Mouse (Mus musculus) stomach, embryonic 14.5 days (tissue): ENCODE results near the gene Cib1. TPM values are rescaled to one million over a fixed set of nuclear protein-coding genes. Genes with fewer than 3 reads are reported as not detected.

Experiments used
- ATAC-seq: fragments of 200-750 bp; cut with Nextera tagmentation; 2 replicates; pipeline ENCODE4 v1.8.0; 2017; ENCODE audit warnings: low read depth, moderate TSS enrichment; ENCODE audit not compliant: insufficient number of reproducible peaks, insufficient read depth, low FRiP score
- H3K27ac ChIP-seq: fragments of 300-500 bp; sonication (generic); 2 replicates; pipeline ENCODE4 v1.5.1; 2014; ENCODE audit warnings: mild to moderate bottlenecking, low read length, moderate library complexity, mixed read lengths
- H3K27me3 ChIP-seq: fragments of 300-500 bp; sonication (generic); 2 replicates; pipeline ENCODE4 v1.6.1; 2014; ENCODE audit warnings: low read length, control low read depth, mixed read lengths; ENCODE audit not compliant: control insufficient read depth, insufficient read depth
- H3K36me3 ChIP-seq: fragments of 300-500 bp; sonication (generic); 2 replicates; pipeline ENCODE4 v1.6.1; 2014; ENCODE audit warnings: mild to moderate bottlenecking, control low read depth, low read length, moderate library complexity, mixed read lengths; ENCODE audit not compliant: control insufficient read depth, insufficient read depth
- H3K4me1 ChIP-seq: fragments of 300-500 bp; sonication (generic); 2 replicates; pipeline ENCODE4 v1.6.1; 2014; ENCODE audit warnings: low read length, control low read depth, mixed read lengths; ENCODE audit not compliant: control insufficient read depth, insufficient read depth
- H3K4me2 ChIP-seq: fragments of 300-500 bp; sonication (generic); replicated peaks from 2 replicates; pipeline ENCODE4 v1.6.1; 2014; ENCODE audit warnings: low read depth, low read length, control low read depth
- H3K4me3 ChIP-seq: fragments of 300-500 bp; sonication (generic); 2 replicates; pipeline ENCODE4 v1.5.1; 2014; ENCODE audit warnings: low read depth, low read length, control low read depth
- H3K9ac ChIP-seq: fragments of 300-500 bp; sonication (generic); replicated peaks from 2 replicates; pipeline ENCODE4 v1.6.1; 2014; ENCODE audit warnings: low read depth, mild to moderate bottlenecking, control low read depth, low read length, moderate library complexity, mixed read lengths
- H3K9me3 ChIP-seq: fragments of 300-500 bp; sonication (generic); 2 replicates; pipeline ENCODE4 v1.6.1; 2016; ENCODE audit warnings: low read depth, low read length, control low read depth; ENCODE audit not compliant: control insufficient read depth
- WGBS: fragments of 180-500 bp; shearing (Covaris S2); extraction: QIAGEN DNeasy Blood & Tissue Kit; methylation state at CpG from one replicate; pipeline ENCODE4 v1.1.7; 2014; 5-methylcytosine and 5-hydroxymethylcytosine counted together
- polyA plus RNA-seq: library from polyadenylated mRNA; unstranded; fragments of >200 nt; fragmentation: Nextera tagmentation; extraction: Ambion mirVana; gene quantifications from 2 replicates; pipeline ENCODE4 v1.2.1, GENCODE M21; 2014

The Cib1 gene
- polyA plus RNA-seq, 1 experiment from 2014 or later, result 112 TPM

GRCm38 (mm10) chr7:80227065-80227464 is 5.5 kb downstream of the Cib1 start:
- no peak overlapping the region for H3K4me2 ChIP-seq
- ATAC-seq, result no peak
- H3K9ac ChIP-seq, result no peak overlapping the region
- peaks cover 32% of the 10 kb centered on the region for H3K36me3 ChIP-seq
- H3K27me3 ChIP-seq, result no peaks in the 10 kb centered on the region
- 90% methylated on average over 4 of the region's 4 CpGs for WGBS
- no peak overlapping the region for H3K27ac ChIP-seq
- no peak overlapping the region for H3K4me3 ChIP-seq
- H3K9me3 ChIP-seq, result no peaks in the 10 kb centered on the region
- H3K4me1 ChIP-seq, result peaks cover 7% of the 10 kb centered on the region; the same call in 1 of the 2 replicates

- no peak overlapping the region for H3K4me2 ChIP-seq
- WGBS, result 90% methylated on average over 4 of the region's 4 CpGs
- no peak overlapping the region for H3K4me3 ChIP-seq
- no peaks in the 10 kb centered on the region for H3K27me3 ChIP-seq
- no peak for ATAC-seq
- H3K36me3 ChIP-seq, result peaks cover 72% of the 10 kb centered on the region
- H3K4me1 ChIP-seq, result no peaks in the 10 kb centered on the region
- no peaks in the 10 kb centered on the region for H3K9me3 ChIP-seq
- no peak overlapping the region for H3K27ac ChIP-seq
- H3K9ac ChIP-seq, result no peak overlapping the region
These were observed 11.3 kb downstream of the Cib1 start for GRCm38 (mm10) chr7:80221179-80221750.

- no peak overlapping the region for H3K4me3 ChIP-seq
- H3K36me3 ChIP-seq, result peaks cover 75% of the 10 kb centered on the region
- 92% methylated on average over 9 of the region's 9 CpGs for WGBS
- no peak for ATAC-seq
- no peak overlapping the region for H3K4me2 ChIP-seq
- H3K9me3 ChIP-seq, result no peaks in the 10 kb centered on the region
- H3K4me1 ChIP-seq, result no peaks in the 10 kb centered on the region
- H3K9ac ChIP-seq, result no peak overlapping the region
- H3K27me3 ChIP-seq, result no peaks in the 10 kb centered on the region
- H3K27ac ChIP-seq, result no peak overlapping the region
These were observed 12.3 kb downstream of the Cib1 start for GRCm38 (mm10) chr7:80220237-80220797.

GRCm38 (mm10) chr7:80218666-80219065 is 13.9 kb downstream of the Cib1 start:
- Histone ChIP-seq H3K4me3 (no peak overlapping the region), H3K4me1 (no peaks in the 10 kb centered on the region), H3K4me2 (no peak overlapping the region), H3K27me3 (no peaks in the 10 kb centered on the region), H3K9me3 (no peaks in the 10 kb centered on the region), H3K9ac (no peak overlapping the region), H3K36me3 (peaks cover 66% of the 10 kb centered on the region), H3K27ac (no peak overlapping the region)
- no peak for ATAC-seq
- 93% methylated on average over 9 of the region's 9 CpGs for WGBS

- Histone ChIP-seq H3K27me3 (no peaks in the 10 kb centered on the region), H3K9me3 (no peaks in the 10 kb centered on the region), H3K27ac (no peak overlapping the region), H3K4me2 (no peak overlapping the region), H3K36me3 (peaks cover 59% of the 10 kb centered on the region), H3K9ac (no peak overlapping the region), H3K4me3 (no peak overlapping the region), H3K4me1 (no peaks in the 10 kb centered on the region)
- no peak for ATAC-seq
- 86% methylated on average over 8 of the region's 8 CpGs for WGBS
These were observed 16.0 kb downstream of the Cib1 start for GRCm38 (mm10) chr7:80216566-80216965.

GRCm38 (mm10) chr7:80215398-80215797 is 17.2 kb downstream of the Cib1 start:
- peak; percentile 81 for ATAC-seq
- Histone ChIP-seq H3K27ac (no peak overlapping the region), H3K4me1 (no peaks in the 10 kb centered on the region), H3K9me3 (no peaks in the 10 kb centered on the region), H3K36me3 (peaks cover 48% of the 10 kb centered on the region), H3K4me3 (no peak overlapping the region), H3K27me3 (no peaks in the 10 kb centered on the region), H3K9ac (no peak overlapping the region), H3K4me2 (no peak overlapping the region)
- 30% methylated on average over 4 of the region's 4 CpGs for WGBS

- Histone ChIP-seq H3K9me3 (no peaks in the 10 kb centered on the region), H3K27ac (no peak overlapping the region), H3K4me3 (no peak overlapping the region), H3K36me3 (peaks cover 39% of the 10 kb centered on the region; the same call in 1 of the 2 replicates), H3K4me2 (no peak overlapping the region), H3K9ac (no peak overlapping the region), H3K27me3 (no peaks in the 10 kb centered on the region), H3K4me1 (peaks cover 3% of the 10 kb centered on the region; the same call in 1 of the 2 replicates)
- ATAC-seq, result no peak
- 84% methylated on average over 8 of the region's 8 CpGs for WGBS
These were observed 18.2 kb downstream of the Cib1 start for GRCm38 (mm10) chr7:80214459-80214858.

- WGBS, result 88% methylated on average over 7 of the region's 7 CpGs
- Histone ChIP-seq H3K4me1 (peaks cover 12% of the 10 kb centered on the region), H3K4me2 (no peak overlapping the region), H3K9ac (no peak overlapping the region), H3K27ac (no peak overlapping the region), H3K27me3 (no peaks in the 10 kb centered on the region), H3K36me3 (peaks cover 31% of the 10 kb centered on the region; the same call in 1 of the 2 replicates), H3K4me3 (no peak overlapping the region), H3K9me3 (no peaks in the 10 kb centered on the region)
- ATAC-seq, result no peak
These were observed 19.0 kb downstream of the Cib1 start for GRCm38 (mm10) chr7:80213604-80214003.

- 84% methylated on average over 4 of the region's 4 CpGs for WGBS
- ATAC-seq, result no peak
- Histone ChIP-seq H3K4me3 (no peak overlapping the region), H3K9ac (no peak overlapping the region), H3K27me3 (no peaks in the 10 kb centered on the region), H3K4me2 (no peak overlapping the region), H3K9me3 (no peaks in the 10 kb centered on the region), H3K4me1 (peaks cover 32% of the 10 kb centered on the region), H3K36me3 (peaks cover 16% of the 10 kb centered on the region; the same call in 1 of the 2 replicates), H3K27ac (no peak overlapping the region)
These were observed 21.6 kb downstream of the Cib1 start for GRCm38 (mm10) chr7:80210982-80211381.
